Mouse (Mus musculus) liver, embryonic 14.5 days (tissue): ENCODE measurements around the gene Kcna10.

Experiments
- CTCF ChIP-seq: IDR thresholded peaks from 2 replicates; pipeline ENCODE4 v1.5.1; 2016; ENCODE audit warnings: antibody characterized with exemption, low read depth, control low read depth
- EP300 ChIP-seq: IDR thresholded peaks from 2 replicates; pipeline ENCODE4 v1.6.1; 2016; ENCODE audit warnings: antibody characterized with exemption, low read depth

- TF ChIP-seq CTCF = no peak
- TF ChIP-seq EP300 = no peak
These were observed 20.1 kb upstream of the Kcna10 start for GRCm38 (mm10) chr3:107162741-107163140.
